Mouse (Mus musculus): ENCODE results near the gene Sectm1a. TPM values are rescaled to one million over a fixed set of nuclear protein-coding genes. Genes with fewer than 3 reads are reported as not detected.
"Not testable (repeated sequence)": the region's sequence is repeated elsewhere in the genome, so short reads cannot be mapped to it uniquely, and the experiment has no call there.

The Sectm1a gene
- polyA plus RNA-seq, 1 experiment from 2014 or later: 0.30 TPM

DNA sequence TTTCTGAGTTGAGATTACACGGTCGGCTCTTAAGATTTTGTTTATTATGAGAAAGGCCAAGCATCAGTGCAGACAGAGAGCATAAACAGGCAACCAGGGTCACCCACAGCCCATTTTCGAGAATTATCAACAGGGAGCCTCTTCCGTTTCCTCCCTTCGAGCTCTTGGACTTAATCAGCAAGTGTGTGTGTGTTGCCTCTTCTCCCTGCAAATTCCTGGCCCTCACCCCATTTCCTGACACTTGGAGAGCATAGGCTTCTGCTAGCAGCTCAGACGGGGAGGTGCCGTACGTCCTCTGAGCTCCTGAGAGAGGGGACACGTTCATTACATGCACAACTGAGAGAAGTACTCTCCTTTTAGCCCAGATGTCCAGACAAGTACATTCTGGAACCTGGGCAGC lies 27.0 kb upstream of the Sectm1a start:
- no peak overlapping the region for H3K9ac ChIP-seq
- H3K9me3 ChIP-seq (ENCODE audit: low read depth, low read length): no peaks in the 10 kb centered on the region
- H3K4me3 ChIP-seq (ENCODE audit: low read depth, low read length): no peak overlapping the region
- DNase-seq (peak; percentile 71), ATAC-seq (ENCODE audit: insufficient read depth) (peak; percentile 40; the same call in 1 of the 2 replicates)
- H3K4me2 ChIP-seq: no peak overlapping the region
- 17% methylated on average over 9 of the region's 9 CpGs for WGBS
- no peaks in the 10 kb centered on the region for H3K27me3 ChIP-seq (ENCODE audit: insufficient read depth, low read length)
- H3K4me1 ChIP-seq (ENCODE audit: insufficient read depth): peaks cover 8% of the 10 kb centered on the region
- H3K27ac ChIP-seq (ENCODE audit: low read depth): no peak overlapping the region
- H3K36me3 ChIP-seq (ENCODE audit: insufficient read depth): no peaks in the 10 kb centered on the region
- no peak for TF ChIP-seq CTCF (IDR thresholded peaks at IDR 0.05; ENCODE audit: low read depth)

DNA sequence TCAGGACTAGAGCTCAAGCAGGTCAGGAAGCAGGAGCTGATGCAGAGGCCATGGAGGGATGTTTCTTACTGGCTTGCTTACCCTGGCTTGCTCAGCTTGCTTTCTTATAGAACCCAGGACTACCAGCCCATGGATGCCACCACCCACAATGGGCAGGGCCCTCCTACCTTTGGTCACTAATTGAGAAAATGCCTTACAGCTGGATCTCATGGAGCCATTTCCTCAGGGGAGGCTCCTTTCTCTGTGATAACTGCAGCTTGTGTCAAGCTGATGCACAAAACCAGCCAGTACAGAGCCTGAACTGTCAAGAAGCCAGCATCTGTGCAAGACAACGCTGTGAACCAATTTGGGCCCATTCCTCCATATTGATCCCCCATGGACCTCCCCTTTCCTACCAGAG lies 26.2 kb upstream of the Sectm1a start:
- 95% methylated on average over 1 of the region's 1 CpGs for WGBS
- H3K36me3 ChIP-seq (ENCODE audit: insufficient read depth); DNase-seq: not testable (repeated sequence)

DNA sequence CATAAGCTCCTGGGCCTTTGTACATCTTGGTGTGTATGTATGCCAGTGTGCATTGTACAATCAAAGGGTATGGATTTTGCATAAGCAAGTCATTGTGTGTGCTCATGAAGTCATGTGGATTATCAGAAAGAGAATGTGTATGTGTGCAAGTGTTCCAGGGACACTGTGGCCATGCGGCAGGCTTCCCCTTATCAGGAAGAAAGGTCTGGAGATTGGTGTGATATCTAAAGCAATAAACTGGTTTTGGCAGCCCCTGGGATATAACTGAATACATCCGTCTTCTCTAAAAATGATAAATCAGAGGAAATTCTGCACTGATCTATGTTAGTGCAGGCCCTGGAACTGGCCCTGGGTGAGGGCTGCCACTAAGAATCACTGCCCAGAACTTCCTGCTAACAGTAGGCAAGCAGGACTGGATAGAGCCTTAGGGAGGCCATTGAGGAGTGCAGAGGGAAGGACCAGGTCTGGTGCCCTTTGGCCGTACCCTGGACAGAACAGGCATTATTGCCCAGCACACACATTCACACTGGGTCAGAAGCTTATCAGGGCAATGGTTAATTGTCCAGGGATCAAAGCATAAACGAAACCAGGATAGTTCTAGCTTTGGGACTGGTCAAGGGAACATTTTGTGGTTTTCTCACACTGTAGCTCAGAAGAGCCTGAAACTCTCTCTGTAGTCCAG lies 20.2 kb upstream of the Sectm1a start:
- 72% methylated on average over 4 of the region's 4 CpGs for WGBS
- no peak overlapping the region for H3K27ac ChIP-seq (ENCODE audit: low read depth)
- H3K9me3 ChIP-seq (ENCODE audit: low read depth, low read length): no peaks in the 10 kb centered on the region
- no peaks in the 10 kb centered on the region for H3K36me3 ChIP-seq (ENCODE audit: insufficient read depth)
- DNase-seq (no peak), ATAC-seq (ENCODE audit: insufficient read depth) (no peak)
- no peak overlapping the region for H3K9ac ChIP-seq
- no peak for TF ChIP-seq CTCF (IDR thresholded peaks at IDR 0.05; ENCODE audit: low read depth)
- no peaks in the 10 kb centered on the region for H3K4me1 ChIP-seq (ENCODE audit: insufficient read depth)
- no peak overlapping the region for H3K4me3 ChIP-seq (ENCODE audit: low read depth, low read length)
- H3K27me3 ChIP-seq (ENCODE audit: insufficient read depth, low read length): no peaks in the 10 kb centered on the region
- no peak overlapping the region for H3K4me2 ChIP-seq

More for the DNA sequence above, 26.2 kb upstream of the Sectm1a start:
- H3K4me2 ChIP-seq; H3K9ac ChIP-seq; ATAC-seq (ENCODE audit: insufficient read depth); H3K27me3 ChIP-seq (ENCODE audit: insufficient read depth, low read length); H3K4me1 ChIP-seq (ENCODE audit: insufficient read depth); H3K27ac ChIP-seq (ENCODE audit: low read depth); H3K9me3 ChIP-seq (ENCODE audit: low read depth, low read length); H3K4me3 ChIP-seq (ENCODE audit: low read depth, low read length): not testable (repeated sequence)

- H3K4me3 ChIP-seq (ENCODE audit: low read depth, low read length): no peak overlapping the region
- H3K9me3 ChIP-seq (ENCODE audit: low read depth, low read length): no peaks in the 10 kb centered on the region
- H3K27ac ChIP-seq (ENCODE audit: low read depth): no peak overlapping the region
- ATAC-seq (ENCODE audit: insufficient read depth): no peak
- H3K36me3 ChIP-seq (ENCODE audit: insufficient read depth): no peaks in the 10 kb centered on the region
- WGBS: 41% methylated on average over 7 of the region's 7 CpGs
- no peak overlapping the region for H3K9ac ChIP-seq
- no peak overlapping the region for H3K4me2 ChIP-seq
- H3K27me3 ChIP-seq (ENCODE audit: insufficient read depth, low read length): no peaks in the 10 kb centered on the region
- H3K4me1 ChIP-seq (ENCODE audit: insufficient read depth): no peaks in the 10 kb centered on the region
- TF ChIP-seq CTCF (IDR thresholded peaks at IDR 0.05; ENCODE audit: low read depth): no peak
- no peak for DNase-seq
Measured at GRCm38 (mm10) chr11:121100692-121101091, 19.7 kb upstream of the Sectm1a start.

GRCm38 (mm10) chr11:121099762-121100161 lies 18.7 kb upstream of the Sectm1a start:
- no peak overlapping the region for H3K4me2 ChIP-seq
- H3K27ac ChIP-seq (ENCODE audit: low read depth): no peak overlapping the region
- no peak overlapping the region for H3K4me3 ChIP-seq (ENCODE audit: low read depth, low read length)
- no peaks in the 10 kb centered on the region for H3K36me3 ChIP-seq (ENCODE audit: insufficient read depth)
- H3K9ac ChIP-seq: no peak overlapping the region
- WGBS: 66% methylated on average over 7 of the region's 7 CpGs
- no peak for TF ChIP-seq CTCF (IDR thresholded peaks at IDR 0.05; ENCODE audit: low read depth)
- no peaks in the 10 kb centered on the region for H3K27me3 ChIP-seq (ENCODE audit: insufficient read depth, low read length)
- no peaks in the 10 kb centered on the region for H3K9me3 ChIP-seq (ENCODE audit: low read depth, low read length)
- no peak for DNase-seq
- ATAC-seq (ENCODE audit: insufficient read depth): no peak
- no peaks in the 10 kb centered on the region for H3K4me1 ChIP-seq (ENCODE audit: insufficient read depth)

GRCm38 (mm10) chr11:121092606-121093585 lies 11.9 kb upstream of the Sectm1a start:
- WGBS: 88% methylated on average over 14 of the region's 14 CpGs
- no peaks in the 10 kb centered on the region for H3K4me1 ChIP-seq (ENCODE audit: insufficient read depth)
- DNase-seq: peak; percentile 44
- H3K9ac ChIP-seq: no peak overlapping the region
- no peak overlapping the region for H3K4me3 ChIP-seq (ENCODE audit: low read depth, low read length)
- no peaks in the 10 kb centered on the region for H3K36me3 ChIP-seq (ENCODE audit: insufficient read depth)
- no peak for TF ChIP-seq CTCF (IDR thresholded peaks at IDR 0.05; ENCODE audit: low read depth)
- H3K27me3 ChIP-seq (ENCODE audit: insufficient read depth, low read length): no peaks in the 10 kb centered on the region
- no peak overlapping the region for H3K4me2 ChIP-seq
- H3K9me3 ChIP-seq (ENCODE audit: low read depth, low read length): no peaks in the 10 kb centered on the region
- H3K27ac ChIP-seq (ENCODE audit: low read depth): no peak overlapping the region
- no peak for ATAC-seq (ENCODE audit: insufficient read depth)

DNA sequence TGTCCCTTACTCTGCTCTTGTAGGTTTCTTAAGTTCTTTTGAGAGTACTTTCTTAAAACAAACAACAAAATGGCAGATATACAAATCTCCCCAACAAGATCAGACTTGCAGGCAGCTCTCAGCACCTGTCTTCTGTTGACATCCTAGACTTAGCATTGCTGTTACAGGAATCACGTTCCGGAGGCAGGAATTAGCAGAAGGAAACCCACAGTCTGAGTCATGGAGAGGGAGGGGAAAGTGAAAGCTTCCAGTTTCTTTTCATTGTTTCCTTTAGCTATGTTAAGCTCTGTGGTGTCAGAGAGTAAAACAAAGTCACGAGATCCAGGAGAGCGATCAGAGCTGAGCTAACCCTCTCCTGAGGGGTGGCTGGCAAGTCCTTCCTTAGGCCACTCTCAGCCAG lies 9.9 kb upstream of the Sectm1a start:
- no peak for ATAC-seq (ENCODE audit: insufficient read depth)
- Histone ChIP-seq H3K27ac (ENCODE audit: low read depth) (no peak overlapping the region), H3K4me1 (ENCODE audit: insufficient read depth) (no peaks in the 10 kb centered on the region), H3K9ac (no peak overlapping the region), H3K9me3 (ENCODE audit: low read depth, low read length) (no peaks in the 10 kb centered on the region), H3K4me3 (ENCODE audit: low read depth, low read length) (no peak overlapping the region), H3K36me3 (ENCODE audit: insufficient read depth) (no peaks in the 10 kb centered on the region), H3K4me2 (no peak overlapping the region), H3K27me3 (ENCODE audit: insufficient read depth, low read length) (no peaks in the 10 kb centered on the region)
- no peak for TF ChIP-seq CTCF (IDR thresholded peaks at IDR 0.05; ENCODE audit: low read depth)
- no peak for DNase-seq
- 45% methylated on average over 4 of the region's 4 CpGs for WGBS
